Mouse (Mus musculus) layer of hippocampus, postnatal 36 days (tissue): ENCODE data around the gene Irak3. TPM values are rescaled to one million over a fixed set of nuclear protein-coding genes. Genes with fewer than 3 reads are reported as not detected.
A peak's percentile ranks its signal among the peaks of the same experiment; 100 is the strongest.
"Not testable (repeated sequence)": the region's sequence is repeated elsewhere in the genome, so short reads cannot be mapped to it uniquely, and the experiment has no call there.

Experiments
- DNase-seq, 2 experiments: peaks; one replicate each; pipeline ENCODE4 v3.0.0; 2022
- total RNA-seq, 2 experiments: library from RNA; stranded (reverse); gene quantifications; 2 replicates each; pipeline ENCODE4 v1.2.3; 2021

Irak3 gene
- total RNA-seq, 2 experiments from 2014 or later = 0.45 to 0.94 TPM

GRCm38 (mm10) chr10:120163490-120163889 is 38.4 kb downstream of the Irak3 start:
- no peak for DNase-seq

GRCm38 (mm10) chr10:120162840-120163239 is 39.1 kb downstream of the Irak3 start:
- no peak for DNase-seq

- no peak for DNase-seq
Measured at GRCm38 (mm10) chr10:120160533-120160932, 41.4 kb downstream of the Irak3 start.

GRCm38 (mm10) chr10:120153911-120154310 is 48.0 kb downstream of the Irak3 start:
- no peak for DNase-seq

- no peak for DNase-seq
Measured at GRCm38 (mm10) chr10:120151672-120152071, 50.3 kb downstream of the Irak3 start.

- DNase-seq = no peak
Measured at GRCm38 (mm10) chr10:120140916-120141516, 60.9 kb downstream of the Irak3 start.

- DNase-seq = no peak
Measured at GRCm38 (mm10) chr10:120140193-120140592, 61.7 kb downstream of the Irak3 start.

GRCm38 (mm10) chr10:120136020-120136562 is 65.8 kb downstream of the Irak3 start:
- DNase-seq = no peak

GRCm38 (mm10) chr10:120133697-120134096 is 68.2 kb downstream of the Irak3 start:
- DNase-seq = no peak

GRCm38 (mm10) chr10:120130621-120131020 is 71.3 kb downstream of the Irak3 start:
- peak; percentile 36 to 40 for DNase-seq

- no peak for DNase-seq
Measured at GRCm38 (mm10) chr10:120128601-120129277, 73.2 kb downstream of the Irak3 start.

- no peak for DNase-seq
Measured at GRCm38 (mm10) chr10:120125465-120125857, 76.5 kb downstream of the Irak3 start.

- peak; percentile 77 to 84 for DNase-seq
Measured at GRCm38 (mm10) chr10:120124801-120125464, 77.0 kb downstream of the Irak3 start.

GRCm38 (mm10) chr10:120123721-120124120 is 78.2 kb downstream of the Irak3 start:
- DNase-seq = no peak

- no peak for DNase-seq
Measured at GRCm38 (mm10) chr10:120115249-120115648, 86.7 kb downstream of the Irak3 start.

- DNase-seq = no peak
Measured at GRCm38 (mm10) chr10:120114493-120114892, 87.4 kb downstream of the Irak3 start.

GRCm38 (mm10) chr10:120113980-120114379 is 88.0 kb downstream of the Irak3 start:
- DNase-seq = no peak

GRCm38 (mm10) chr10:120113482-120113881 is 88.4 kb downstream of the Irak3 start:
- DNase-seq = not testable (repeated sequence)

GRCm38 (mm10) chr10:120112507-120113396 is 89.2 kb downstream of the Irak3 start, which contains the start of gene Helb:
TSS of gene Helb (minus strand) at chr10:120112987.
- DNase-seq = peak; percentile 93 to 94

- DNase-seq = no peak
Measured at GRCm38 (mm10) chr10:120111691-120112319, 90.1 kb downstream of the Irak3 start.

GRCm38 (mm10) chr10:120100806-120101205 is 101.1 kb downstream of the Irak3 start:
- DNase-seq = no peak

GRCm38 (mm10) chr10:120097564-120097963 is 104.4 kb downstream of the Irak3 start:
- DNase-seq = no peak
